Mouse (Mus musculus): ENCODE results near the gene Slc43a2. TPM values are rescaled to one million over a fixed set of nuclear protein-coding genes. Genes with fewer than 3 reads are reported as not detected.
"Not testable (repeated sequence)": the region's sequence is repeated elsewhere in the genome, so short reads cannot be mapped to it uniquely, and the experiment has no call there.

The Slc43a2 gene
- total RNA-seq, 2 experiments from 2014 or later = 53.0 to 61.5 TPM

GRCm38 (mm10) chr11:75588285-75588941 is 56.9 kb downstream of the Slc43a2 start:
- DNase-seq (ENCODE audit: low spot score in 2 of 2) = no peak
- intact Hi-C loops (cut with DNase I) = no loop called here

DNA sequence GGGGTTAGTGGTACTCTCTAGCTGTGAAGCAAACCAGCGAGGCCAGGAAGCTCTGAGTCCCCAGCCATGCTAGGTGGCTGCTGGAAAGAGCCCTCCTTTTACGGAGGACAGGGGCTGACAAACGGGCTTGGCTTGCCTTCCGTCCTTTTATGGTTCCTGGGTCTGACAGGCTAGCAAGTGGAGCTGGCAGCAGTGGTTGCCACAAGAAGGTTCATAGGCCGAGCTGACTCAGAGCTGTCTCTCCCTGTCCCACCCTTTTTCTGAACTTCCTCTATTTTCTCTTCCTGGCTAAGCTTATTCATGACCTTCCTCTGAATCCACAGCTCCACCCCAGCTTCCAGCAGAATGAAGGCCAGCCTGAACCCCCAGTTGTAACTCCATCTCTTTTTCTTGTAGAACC is 61.1 kb downstream of the Slc43a2 start:
- DNase-seq (ENCODE audit: low spot score in 2 of 2) = no peak
- intact Hi-C loops (cut with DNase I) = no loop called here

DNA sequence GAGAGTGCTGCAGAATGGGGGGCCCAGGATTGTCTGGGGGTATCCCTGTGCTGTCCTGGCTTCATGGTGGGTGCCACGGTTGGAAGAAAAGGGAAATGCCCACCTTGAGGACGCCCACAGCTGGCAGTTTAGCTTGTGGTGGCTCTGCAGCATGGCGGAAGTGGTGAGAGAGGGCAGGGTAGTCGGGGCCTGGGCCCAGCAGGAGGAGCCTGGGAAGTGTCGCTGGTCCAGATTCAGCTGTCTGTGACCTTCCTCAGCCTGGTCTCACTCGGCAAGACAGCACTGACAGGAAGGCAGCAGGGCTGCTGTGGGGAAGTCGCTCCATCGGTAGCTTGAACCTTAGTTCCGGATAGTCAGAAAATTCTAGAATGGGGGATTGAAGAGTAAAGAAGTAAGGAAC is 62.9 kb downstream of the Slc43a2 start:
- DNase-seq (ENCODE audit: low spot score in 2 of 2) = no peak
- intact Hi-C loops (cut with DNase I) = no loop called here

DNA sequence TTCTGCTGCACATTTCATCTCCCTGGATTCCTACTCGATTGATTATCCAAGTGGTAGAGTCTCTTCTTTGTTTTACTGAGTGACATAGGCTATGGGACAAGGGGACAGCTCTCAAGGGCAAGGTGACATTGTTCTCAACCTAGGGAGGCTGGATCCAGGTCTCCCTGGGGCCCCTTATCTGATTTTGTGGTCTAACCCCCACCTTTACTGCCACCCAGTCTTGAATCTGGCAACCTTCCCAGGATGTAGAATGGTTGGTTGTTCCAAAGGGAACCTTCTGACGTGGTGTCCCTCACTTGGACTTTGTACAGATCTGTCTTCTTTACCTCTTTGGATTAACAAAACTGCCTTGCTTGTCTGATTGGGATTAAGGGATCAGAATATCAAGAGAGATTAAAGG is 63.9 kb downstream of the Slc43a2 start:
- intact Hi-C loops (cut with DNase I) = no loop called here

DNA sequence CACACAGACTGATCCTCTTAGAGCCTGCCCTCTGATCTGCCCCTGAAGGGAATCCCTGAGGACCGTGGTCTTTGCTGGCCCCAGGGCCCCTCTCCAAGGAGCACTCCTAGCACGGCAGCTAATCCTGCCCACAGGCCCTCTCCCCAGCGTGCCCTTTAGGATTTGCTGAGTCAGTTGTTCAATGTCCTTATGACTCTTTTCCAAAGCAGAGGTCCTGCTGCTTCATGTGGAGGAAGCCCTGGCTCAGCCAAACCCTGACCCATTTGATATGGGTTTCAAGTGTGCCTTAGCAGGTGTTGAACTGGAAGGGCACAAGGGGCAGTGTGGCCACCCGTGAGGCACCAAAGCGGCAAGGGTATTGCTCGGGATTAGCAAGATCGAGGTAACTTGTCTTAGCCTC is 64.3 kb downstream of the Slc43a2 start:
- intact Hi-C loops (cut with DNase I) = no loop called here
- DNase-seq (ENCODE audit: low spot score in 2 of 2) = no peak

More for the DNA sequence above, 63.9 kb downstream of the Slc43a2 start:
- no peak for DNase-seq (ENCODE audit: low spot score in 2 of 2)

GRCm38 (mm10) chr11:75596726-75597255 is 65.3 kb downstream of the Slc43a2 start:
- intact Hi-C loops (cut with DNase I) = no loop called here
- no peak for DNase-seq (ENCODE audit: low spot score in 2 of 2)

DNA sequence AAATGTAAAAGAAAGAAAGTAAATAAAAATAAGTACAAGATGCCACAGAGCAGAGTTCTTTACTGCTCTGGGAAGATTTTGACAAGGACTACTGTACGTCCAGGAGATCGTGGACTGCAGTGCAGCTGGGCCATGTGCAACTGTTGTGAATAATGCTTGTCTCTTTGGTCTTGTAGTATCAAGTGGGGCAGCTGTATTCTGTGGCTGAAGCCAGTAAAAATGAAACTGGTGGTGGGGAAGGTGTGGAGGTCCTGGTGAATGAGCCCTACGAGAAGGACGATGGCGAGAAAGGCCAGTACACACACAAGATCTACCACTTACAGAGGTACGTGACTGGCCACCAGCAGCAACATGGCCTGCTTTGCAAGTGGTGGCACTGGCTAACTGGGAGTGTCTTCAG is 66.5 kb downstream of the Slc43a2 start:
- intact Hi-C loops (cut with DNase I) = no loop called here
- DNase-seq (ENCODE audit: low spot score in 2 of 2) = no peak

DNA sequence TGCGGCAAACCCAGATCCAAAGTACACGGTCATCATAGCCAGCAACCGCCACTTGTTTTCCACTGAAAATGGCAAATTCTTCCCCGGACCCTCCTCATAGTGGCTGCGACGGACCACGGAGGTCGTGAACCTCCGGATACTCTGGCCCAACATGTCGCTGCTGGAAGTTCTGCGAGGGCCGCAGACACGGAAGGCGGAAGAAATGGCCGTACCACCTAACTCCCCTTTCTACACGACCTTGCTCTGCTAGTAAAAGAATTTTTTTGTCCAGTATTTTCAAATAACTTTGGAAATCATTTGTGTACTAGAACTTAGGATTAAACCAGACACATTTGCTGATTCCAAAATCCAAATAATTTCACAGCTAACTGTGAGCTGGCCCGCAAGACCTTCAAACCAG is 68.3 kb downstream of the Slc43a2 start:
- intact Hi-C loops (cut with DNase I); DNase-seq (ENCODE audit: low spot score in 2 of 2): not testable (repeated sequence)

- no peak for DNase-seq (ENCODE audit: low spot score in 2 of 2)
- intact Hi-C loops (cut with DNase I) = no loop called here
These were observed 73.3 kb downstream of the Slc43a2 start for GRCm38 (mm10) chr11:75604826-75605225.

DNA sequence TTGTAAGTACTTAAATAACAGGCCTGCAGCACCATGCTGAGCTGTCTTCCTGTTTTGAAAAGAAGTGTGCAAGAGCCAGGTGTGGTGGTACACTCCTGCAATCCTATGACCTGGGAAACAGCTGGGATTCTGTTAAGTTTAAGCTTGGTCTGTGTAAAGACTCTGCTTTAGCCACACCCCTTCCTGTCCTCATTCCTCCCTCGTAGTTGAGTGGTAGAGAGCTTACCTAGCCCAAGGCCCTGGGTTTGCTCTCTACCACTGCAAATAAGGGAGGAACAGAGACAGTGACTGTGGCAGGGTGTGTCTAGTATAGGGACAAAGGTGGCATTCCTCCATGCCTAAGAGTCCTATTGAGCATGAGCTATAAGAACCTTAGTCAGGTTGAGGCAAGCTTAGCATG is 73.8 kb downstream of the Slc43a2 start:
- intact Hi-C loops (cut with DNase I) = no loop called here
- no peak for DNase-seq (ENCODE audit: low spot score in 2 of 2)

- DNase-seq (ENCODE audit: low spot score in 2 of 2) = no peak
- intact Hi-C loops (cut with DNase I) = no loop called here
These were observed 77.3 kb downstream of the Slc43a2 start for GRCm38 (mm10) chr11:75608776-75609175.

- intact Hi-C loops (cut with DNase I) = no loop called here
- DNase-seq (ENCODE audit: low spot score in 2 of 2) = no peak
These were observed 78.5 kb downstream of the Slc43a2 start for GRCm38 (mm10) chr11:75610021-75610420.

GRCm38 (mm10) chr11:75614769-75615168 is 83.3 kb downstream of the Slc43a2 start:
- intact Hi-C loops (cut with DNase I) = no loop called here
- DNase-seq (ENCODE audit: low spot score in 2 of 2) = no peak

- intact Hi-C loops (cut with DNase I) = no loop called here
- DNase-seq (ENCODE audit: low spot score in 2 of 2) = no peak
These were observed 84.1 kb downstream of the Slc43a2 start for GRCm38 (mm10) chr11:75615556-75615955.

- no peak for DNase-seq (ENCODE audit: low spot score in 2 of 2)
- intact Hi-C loops (cut with DNase I) = no loop called here
These were observed 87.6 kb downstream of the Slc43a2 start for GRCm38 (mm10) chr11:75619133-75619532.

GRCm38 (mm10) chr11:75620136-75620780 is 88.8 kb downstream of the Slc43a2 start:
- intact Hi-C loops (cut with DNase I) = no loop called here
- DNase-seq (ENCODE audit: low spot score in 2 of 2) = peak; percentile 30 to 77

GRCm38 (mm10) chr11:75621426-75621825 is 89.9 kb downstream of the Slc43a2 start:
- intact Hi-C loops (cut with DNase I) = no loop called here
- DNase-seq (ENCODE audit: low spot score in 2 of 2) = no peak

DNA sequence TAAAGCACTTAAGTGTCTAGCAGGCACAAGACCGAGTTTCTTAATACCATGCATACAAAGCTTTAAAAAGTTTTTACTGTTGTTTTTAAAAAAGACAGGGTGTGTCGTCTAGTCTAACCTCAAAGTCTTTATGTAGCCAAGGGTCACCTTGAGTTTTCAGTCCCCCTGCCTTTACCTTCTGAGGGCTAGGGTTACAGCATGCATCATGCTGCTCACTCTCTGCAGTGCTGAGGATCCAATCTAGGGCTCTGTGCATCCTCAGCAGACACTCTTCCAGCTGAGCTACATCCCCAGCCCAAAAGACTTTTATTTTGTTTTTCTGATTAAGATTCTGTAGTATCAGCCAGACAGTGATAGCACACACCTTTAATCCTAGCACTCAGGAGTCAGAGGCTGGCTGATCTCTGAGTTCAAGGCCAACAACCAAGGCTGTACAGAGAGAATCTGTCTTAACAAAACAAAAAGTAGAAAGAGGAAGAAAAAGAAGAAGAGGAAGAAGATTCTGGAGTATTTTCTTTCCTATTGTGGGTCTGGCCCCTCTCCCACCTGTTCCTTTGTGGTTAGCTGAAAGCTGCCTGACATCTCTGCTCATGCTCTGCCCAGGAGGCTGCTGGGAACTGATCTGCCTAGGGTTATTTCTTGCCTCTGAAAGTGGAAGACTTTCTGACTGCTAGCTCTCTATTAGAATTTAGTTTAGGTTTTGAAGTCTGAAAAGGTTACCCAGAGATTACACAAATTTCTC is 91.3 kb downstream of the Slc43a2 start:
- intact Hi-C loops (cut with DNase I) = no loop called here
- DNase-seq (ENCODE audit: low spot score in 2 of 2) = no peak

DNA sequence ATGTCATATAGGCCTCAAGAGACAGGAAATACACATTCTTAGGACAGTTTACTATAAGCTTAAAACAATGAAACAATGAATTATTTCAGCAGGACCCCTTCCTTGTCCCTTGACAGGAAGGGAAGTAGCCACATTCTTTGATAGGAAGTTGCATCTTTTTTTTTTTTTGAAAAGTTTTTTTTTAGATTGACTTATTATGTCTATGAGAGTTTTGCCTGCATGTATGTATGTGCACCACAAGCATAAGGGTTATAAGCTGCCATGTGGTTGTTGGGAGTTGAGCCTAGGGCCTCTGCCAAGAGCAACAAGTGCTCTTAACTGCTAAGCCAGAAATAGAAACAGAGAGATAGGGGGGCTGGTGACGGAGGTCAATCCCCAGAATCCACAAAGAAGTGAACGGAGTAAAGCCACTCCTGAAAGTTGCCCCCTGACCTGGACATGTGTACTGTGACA is 92.6 kb downstream of the Slc43a2 start:
- no peak for DNase-seq (ENCODE audit: low spot score in 2 of 2)
- intact Hi-C loops (cut with DNase I) = no loop called here

DNA sequence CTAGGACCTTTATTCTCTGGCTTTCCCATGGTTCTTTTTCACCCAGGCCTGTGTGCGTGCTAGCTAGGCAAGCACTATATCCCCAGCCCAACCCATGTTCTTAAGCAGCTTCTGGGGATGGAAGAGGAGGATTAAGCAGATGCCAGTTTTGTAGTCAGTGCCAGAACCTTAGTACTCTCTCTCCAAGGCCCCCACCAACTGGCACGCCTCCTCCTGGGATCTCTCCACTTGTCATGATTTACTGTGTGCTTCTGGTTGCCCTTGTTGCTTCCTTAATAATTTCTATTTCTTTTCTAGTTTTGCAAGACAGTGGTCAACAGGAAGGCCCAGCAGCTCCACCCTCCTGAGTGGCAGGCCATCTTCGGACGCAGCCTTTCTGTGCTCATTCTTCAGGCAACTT is 94.3 kb downstream of the Slc43a2 start:
- intact Hi-C loops (cut with DNase I) = no loop called here

More for the DNA sequence above, 94.3 kb downstream of the Slc43a2 start:
- peak in 1 of 2 experiments; percentile 52 for DNase-seq (ENCODE audit: low spot score in 2 of 2)
